In the genomic region with DNA sequence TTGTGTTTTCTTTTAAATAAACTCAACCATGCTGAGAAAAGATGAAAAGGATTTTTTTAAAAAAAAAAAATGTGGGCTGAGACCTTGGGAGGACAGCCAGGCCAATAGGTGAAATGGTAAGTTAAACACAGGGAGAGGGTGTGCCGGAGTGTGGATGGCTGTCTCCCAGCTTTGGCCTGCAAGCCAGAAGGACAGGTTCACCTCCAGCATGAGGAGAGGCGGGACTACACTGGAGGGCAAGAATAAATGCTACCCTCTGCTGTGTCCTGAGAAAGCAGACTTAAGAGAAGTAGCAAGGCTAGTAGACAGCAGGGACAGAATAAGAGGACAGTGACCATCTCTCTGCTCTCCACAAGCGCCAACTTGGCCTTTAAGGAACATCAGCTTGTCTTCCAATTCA, we compare ENCODE assay signal across 18 mouse cellular contexts.
DNase-seq lines count a peak whose midpoint lies in the region; ATAC-seq and TF ChIP-seq lines count a peak whose summit lies in the region.
"Had no signal": no experiment of that assay in that cellular context is flagged by ENCODE, and none has a peak within 500 bp of the region (broad histone marks: within the 10 kb centered on the region; RNA-seq: fewer than 3 reads in every experiment).

No protein-coding gene starts in this region.

- TF ChIP-seq CTCF in lung, embryonic 14.5 days (IDR thresholded peaks at IDR 0.05; ENCODE audit: low read depth): no peak
- no peak for TF ChIP-seq CTCF in liver, postnatal 0 days (IDR thresholded peaks at IDR 0.05; ENCODE audit: low read depth)
- TF ChIP-seq CTCF in stomach, postnatal 0 days (IDR thresholded peaks at IDR 0.05; ENCODE audit: low read depth): no peak

- DNase-seq in heart, postnatal 4 days: no peak
- no peak for DNase-seq in lung, embryonic 14.5 days
- DNase-seq in lung, postnatal 14 days: no peak
- no peak for DNase-seq in liver, postnatal 0 days
- DNase-seq in stomach, postnatal 0 days (ENCODE audit: low spot score): peak; percentile 46
- DNase-seq: cerebellum, adult 11 months; cerebellum, postnatal 25 days; gastrocnemius, postnatal 14 days; kidney, adult 18-20 months; right cerebral cortex, postnatal 25 days had no signal

- WGBS in heart, embryonic 13.5 days: 71% methylated on average over 3 of the region's 3 CpGs
- WGBS in lung, embryonic 14.5 days: 65% methylated on average over 3 of the region's 3 CpGs
- 77% methylated on average over 3 of the region's 3 CpGs for WGBS in liver, postnatal 0 days (ENCODE audit: insufficient replicate concordance)
- 65% methylated on average over 3 of the region's 3 CpGs for WGBS in stomach, postnatal 0 days

- peaks cover 89% of the 10 kb centered on the region for H3K36me3 ChIP-seq in heart, embryonic 13.5 days
- peaks cover 58% of the 10 kb centered on the region for H3K36me3 ChIP-seq in lung, embryonic 14.5 days (ENCODE audit: insufficient read depth)
- peaks cover 13% of the 10 kb centered on the region; the same call in 1 of the 2 replicates for H3K36me3 ChIP-seq in liver, postnatal 0 days (replicated peaks; ENCODE audit: insufficient read depth, low read length)
- H3K36me3 ChIP-seq in stomach, postnatal 0 days (ENCODE audit: control insufficient read depth, insufficient read depth, low read length): peaks cover 5% of the 10 kb centered on the region

- ATAC-seq in heart, embryonic 13.5 days (ENCODE audit: extremely low read depth, insufficient number of reproducible peaks, low FRiP score, low TSS enrichment): no peak
- ATAC-seq in lung, embryonic 14.5 days (ENCODE audit: insufficient read depth): 0 out of 2 replicates have a peak, but pooled peaks have one; percentile 39
- ATAC-seq in liver, postnatal 0 days: no peak
- ATAC-seq in stomach, postnatal 0 days (ENCODE audit: low FRiP score, low TSS enrichment): peak; percentile 69
- no peak for ATAC-seq in erythroid progenitor cell, adult 5-6 weeks (replicated peaks; ENCODE audit: low FRiP score, poor library complexity, severe bottlenecking)
- ATAC-seq: Patski had no signal

- TF ChIP-seq EP300 in liver, postnatal 0 days (IDR thresholded peaks at IDR 0.05; ENCODE audit: low read depth): no peak
- no peak for TF ChIP-seq EP300 in stomach, postnatal 0 days (optimal IDR thresholded peaks at IDR 0.05)

- H3K27ac ChIP-seq in heart, embryonic 13.5 days (replicated peaks): peak overlapping the region; percentile 53
- peak overlapping the region; percentile 67; the same call in 1 of the 2 replicates for H3K27ac ChIP-seq in lung, embryonic 14.5 days (ENCODE audit: low read depth)
- H3K27ac ChIP-seq in liver, postnatal 0 days (ENCODE audit: low read depth): 0 out of 2 replicates have a peak overlapping the region, but pooled peaks have one; percentile 63
- H3K27ac ChIP-seq in stomach, postnatal 0 days (replicated peaks): peak overlapping the region; percentile 86
- H3K27ac ChIP-seq: hindbrain, embryonic 13.5 days; left cerebral cortex, adult 2 months; midbrain, embryonic 10.5 days; neural tube, embryonic 13.5 days had no signal

- no peaks in the 10 kb centered on the region for H3K9me3 ChIP-seq in heart, embryonic 13.5 days
- no peaks in the 10 kb centered on the region for H3K9me3 ChIP-seq in lung, embryonic 14.5 days (ENCODE audit: low read depth, low read length)
- H3K9me3 ChIP-seq in liver, postnatal 0 days (ENCODE audit: low read length): no peaks in the 10 kb centered on the region
- H3K9me3 ChIP-seq in stomach, postnatal 0 days (ENCODE audit: control insufficient read depth, low read length): no peaks in the 10 kb centered on the region
- H3K9me3 ChIP-seq: heart, embryonic 12.5 days; hindbrain, embryonic 13.5 days; midbrain, embryonic 10.5 days; neural tube, embryonic 13.5 days had no signal

- H3K27me3 ChIP-seq in heart, embryonic 13.5 days (replicated peaks): no peaks in the 10 kb centered on the region
- no peaks in the 10 kb centered on the region for H3K27me3 ChIP-seq in lung, embryonic 14.5 days (ENCODE audit: insufficient read depth, low read length)
- H3K27me3 ChIP-seq in liver, postnatal 0 days (ENCODE audit: insufficient read depth, low read length): no peaks in the 10 kb centered on the region
- no peaks in the 10 kb centered on the region for H3K27me3 ChIP-seq in stomach, postnatal 0 days (ENCODE audit: control insufficient read depth, insufficient read depth, low read length)
- H3K27me3 ChIP-seq: heart, embryonic 12.5 days; hindbrain, embryonic 13.5 days; neural tube, embryonic 13.5 days; Patski had no signal

- H3K4me2 ChIP-seq in heart, embryonic 13.5 days: no peak overlapping the region
- no peak overlapping the region for H3K4me2 ChIP-seq in lung, embryonic 14.5 days
- no peak overlapping the region for H3K4me2 ChIP-seq in liver, postnatal 0 days (ENCODE audit: low read depth, low read length)
- H3K4me2 ChIP-seq in stomach, postnatal 0 days (replicated peaks; ENCODE audit: low read depth): no peak overlapping the region
- H3K4me2 ChIP-seq: heart, embryonic 12.5 days; hindbrain, embryonic 13.5 days; neural tube, embryonic 13.5 days had no signal

- no peak overlapping the region for H3K9ac ChIP-seq in heart, embryonic 13.5 days
- H3K9ac ChIP-seq in lung, embryonic 14.5 days: no peak overlapping the region
- H3K9ac ChIP-seq in liver, postnatal 0 days (replicated peaks): no peak overlapping the region
- H3K9ac ChIP-seq in stomach, postnatal 0 days (ENCODE audit: low read length): no peak overlapping the region
- H3K9ac ChIP-seq: heart, embryonic 12.5 days; hindbrain, embryonic 13.5 days; neural tube, embryonic 13.5 days had no signal

- H3K4me1 ChIP-seq in heart, embryonic 13.5 days: peaks cover 15% of the 10 kb centered on the region
- no peaks in the 10 kb centered on the region for H3K4me1 ChIP-seq in lung, embryonic 14.5 days (ENCODE audit: insufficient read depth)
- peaks cover 16% of the 10 kb centered on the region for H3K4me1 ChIP-seq in liver, postnatal 0 days (ENCODE audit: insufficient read depth)
- 0 out of 2 replicates have a peak, but pooled peaks cover 3% of the 10 kb centered on the region for H3K4me1 ChIP-seq in stomach, postnatal 0 days (replicated peaks; ENCODE audit: control insufficient read depth, insufficient read depth)
- H3K4me1 ChIP-seq: hindbrain, embryonic 13.5 days; midbrain, embryonic 10.5 days; neural tube, embryonic 13.5 days had no signal

- H3K4me3 ChIP-seq in heart, embryonic 13.5 days: no peak overlapping the region
- H3K4me3 ChIP-seq in lung, embryonic 14.5 days (ENCODE audit: low read depth, low read length): no peak overlapping the region
- H3K4me3 ChIP-seq in liver, postnatal 0 days (ENCODE audit: low read depth, low read length): no peak overlapping the region
- no peak overlapping the region for H3K4me3 ChIP-seq in stomach, postnatal 0 days (ENCODE audit: low read depth, low read length)
- H3K4me3 ChIP-seq: heart, embryonic 12.5 days; hindbrain, embryonic 13.5 days; left cerebral cortex, adult 2 months; midbrain, embryonic 10.5 days; neural tube, embryonic 13.5 days had no signal

Comparison
In these comparisons a context has a peak if more than half of its experiments do, and no peak if none do; other contexts are left out.
1. ATAC-seq: peak in lung, embryonic 14.5 days (single experiment) and stomach, postnatal 0 days (single experiment); none in heart, embryonic 13.5 days (single experiment), liver, postnatal 0 days (single experiment) and erythroid progenitor cell, adult 5-6 weeks (single experiment).
2. Peak in every context shown above with its lines, with median percentiles within 50 percentile points of each other: H3K27ac ChIP-seq.